Mouse (Mus musculus) neutrophil, adult 83 days (primary cell): Measurements from ENCODE around the gene Gm21732. TPM values are rescaled to one million over a fixed set of nuclear protein-coding genes. Genes with fewer than 3 reads are reported as not detected.

Experiments
- total RNA-seq, 2 experiments: library from RNA; stranded (reverse); gene quantifications; one replicate each; pipeline ENCODE4 v1.2.4; 2023

Gene Gm21732
- total RNA-seq, result not detected

DNA sequence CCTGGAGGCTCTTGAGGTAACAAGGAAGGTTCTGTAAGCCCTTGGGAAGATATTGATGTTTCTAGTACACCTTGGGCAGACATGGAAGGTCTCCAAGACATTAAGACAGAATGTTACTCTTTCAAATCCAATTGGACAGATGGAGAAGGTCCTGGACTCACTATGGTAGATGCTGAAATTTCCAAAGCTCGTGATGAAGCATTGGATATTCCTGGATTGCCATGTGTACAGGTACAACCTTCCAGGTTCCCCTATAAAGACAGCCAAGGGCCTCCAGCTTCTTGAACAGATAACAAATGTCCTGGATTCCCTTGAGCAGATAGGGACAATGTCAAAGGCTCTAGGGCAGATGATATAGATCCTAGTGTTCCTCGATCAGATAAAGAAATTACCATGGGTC is at the start of gene Gm21732:
Gene Gm21732 (minus strand): TSS at position 101 of the 400 bp plus-strand sequence.

Other genes starting within 250 kb of the Gm21732 start
- not detected for gene Gm20897, start 73.5 kb downstream of the Gm21732 start, total RNA-seq